Mouse (Mus musculus): ENCODE results near the gene Tsc2. TPM values are rescaled to one million over a fixed set of nuclear protein-coding genes. Genes with fewer than 3 reads are reported as not detected.

The Tsc2 gene
- polyA plus RNA-seq (2014; fragmentation: Illumina TruSeq; extraction: RNeasy Lipid Tissue Mini Kit (QIAGEN cat#74804)): 15.9 TPM

DNA sequence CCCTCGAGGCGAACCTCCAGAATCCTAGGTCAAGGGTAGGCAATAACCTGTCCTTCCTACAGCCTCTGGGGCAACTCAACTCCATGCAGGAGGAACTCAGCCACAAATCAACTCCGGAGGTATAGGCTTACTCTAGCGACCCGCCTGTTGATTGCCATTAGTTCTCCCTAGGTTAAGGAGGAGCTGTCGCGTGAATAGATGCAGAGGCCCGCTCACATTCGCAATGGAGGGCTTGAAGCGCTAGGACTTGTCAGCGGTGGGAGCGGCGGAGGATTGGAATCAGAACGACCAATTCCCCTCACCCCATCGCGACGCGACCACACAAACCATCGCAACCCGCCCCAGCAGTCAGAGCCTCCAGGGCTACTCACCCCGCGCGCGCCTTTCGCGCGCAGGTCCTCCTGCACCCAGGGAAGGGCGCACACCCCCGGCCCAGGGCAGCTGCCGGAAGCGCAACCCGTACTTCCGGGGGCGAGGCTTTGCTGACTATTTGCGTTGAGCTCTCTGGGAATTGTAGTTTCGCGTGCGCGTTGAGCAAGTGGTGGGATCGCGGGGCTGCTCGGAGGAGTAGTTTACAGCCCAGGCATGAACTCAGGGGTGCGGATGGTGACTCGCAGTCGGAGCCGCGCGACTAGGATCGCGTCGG lies at the start of gene Tsc2, which contains the start of gene Nthl1:
Gene Tsc2 (minus strand): TSS at position 464 of the 646 bp plus-strand sequence.
Gene Nthl1 (plus strand): TSS at position 514 of the 646 bp plus-strand sequence.

DNA sequence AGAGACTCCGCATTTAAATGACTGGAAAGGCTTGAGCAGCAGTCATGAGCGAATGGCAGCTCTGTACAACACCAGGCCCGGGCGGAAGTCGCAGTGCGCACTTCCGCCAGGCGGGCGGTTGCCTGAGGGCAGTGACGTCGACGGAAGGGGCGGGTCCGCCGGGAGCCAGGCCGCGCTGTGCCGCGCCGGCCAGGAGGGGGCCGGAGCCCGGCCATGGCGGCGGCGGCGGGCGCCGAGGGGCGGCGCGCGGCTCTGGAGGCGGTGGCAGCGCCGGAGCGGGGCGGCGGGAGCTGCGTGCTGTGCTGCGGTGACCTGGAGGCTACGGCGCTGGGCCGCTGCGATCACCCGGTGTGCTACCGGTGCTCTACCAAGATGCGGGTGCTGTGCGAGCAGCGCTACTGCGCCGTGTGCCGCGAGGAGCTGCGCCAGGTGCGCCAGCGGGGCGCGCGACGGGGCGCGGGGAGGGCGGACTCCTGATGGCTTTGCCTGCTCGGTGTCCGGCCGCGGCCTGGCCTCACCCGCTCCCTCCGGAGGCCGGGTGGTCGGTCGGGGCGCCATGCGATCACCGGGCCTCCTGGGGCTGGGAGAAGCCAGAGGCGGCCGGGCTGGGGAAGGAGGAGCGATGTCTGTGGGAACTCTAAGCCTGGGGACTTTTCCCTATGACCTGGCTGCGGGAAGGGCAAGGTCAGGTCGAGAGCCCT lies 37.3 kb upstream of the Tsc2 start, which contains the start of gene Zfp598:
Gene Zfp598 (plus strand): TSS at position 143 of the 701 bp plus-strand sequence.

DNA sequence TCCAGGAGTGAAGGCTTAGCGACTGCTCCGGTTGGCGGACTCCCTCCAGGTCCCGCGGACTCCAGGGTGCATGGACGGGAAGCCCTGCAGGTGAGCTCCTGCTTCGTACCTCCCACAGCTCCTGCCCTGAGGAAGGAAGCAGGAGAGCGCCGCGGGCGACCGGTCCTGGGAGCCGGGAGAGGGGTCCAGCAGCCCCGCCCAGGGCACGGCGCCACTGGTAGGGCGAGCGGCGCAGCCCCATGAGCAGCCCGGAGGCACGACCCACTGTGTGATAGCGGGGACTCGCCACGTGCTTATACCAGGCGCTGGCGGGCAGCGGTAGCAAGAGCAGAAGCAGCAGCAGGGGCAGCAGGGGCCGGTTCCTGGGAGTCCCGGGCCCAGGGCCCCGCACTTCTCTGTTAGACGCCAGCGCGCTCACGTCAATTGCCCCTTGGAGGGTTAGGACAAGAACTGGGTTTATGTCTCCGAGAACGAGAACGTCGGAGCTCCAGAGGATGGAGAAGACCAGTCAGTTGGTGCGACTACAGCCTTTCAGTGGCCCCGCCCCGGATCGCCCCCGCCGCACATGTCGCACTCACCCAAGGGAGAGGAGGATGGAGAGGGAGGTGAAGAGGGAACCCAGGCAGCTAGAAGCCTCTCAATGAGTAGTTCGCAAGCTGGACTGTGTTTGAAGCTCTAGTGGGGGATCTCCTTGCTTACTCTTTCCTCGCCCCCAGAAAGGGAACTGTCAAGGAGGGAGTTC lies 25.8 kb upstream of the Tsc2 start, which contains the start of gene Npw:
Gene Npw (minus strand): TSS at position 441 of the 742 bp plus-strand sequence.

DNA sequence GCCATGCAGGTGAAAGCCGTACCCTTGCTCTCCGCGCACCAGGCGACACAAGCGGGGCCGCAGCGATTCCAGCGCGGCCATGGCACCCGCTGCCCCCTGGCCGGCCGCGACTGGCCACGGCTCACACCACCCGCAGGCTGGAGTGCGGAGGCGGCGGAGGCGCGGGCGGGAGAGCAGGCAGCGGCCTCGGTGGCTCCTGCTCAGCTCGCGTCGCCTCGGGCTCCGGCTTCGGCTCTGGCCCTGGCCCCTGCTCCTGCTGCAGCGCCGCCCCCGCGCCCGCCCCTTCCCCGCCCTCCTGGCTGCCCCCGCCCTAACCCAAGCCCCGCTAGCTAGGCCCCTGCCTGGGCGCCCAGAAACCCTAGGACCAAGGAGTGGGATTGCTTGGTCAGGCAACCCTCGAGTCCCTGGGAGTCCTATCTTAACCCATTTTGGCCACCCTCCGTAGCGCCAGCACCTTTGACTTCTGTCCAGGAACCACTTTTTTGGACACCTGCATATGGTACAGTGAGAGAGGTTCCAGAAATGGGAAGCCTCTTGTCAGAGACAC lies 17.7 kb upstream of the Tsc2 start, which contains the start of gene Slc9a3r2:
Gene Slc9a3r2 (minus strand): TSS at position 258 of the 547 bp plus-strand sequence.

DNA sequence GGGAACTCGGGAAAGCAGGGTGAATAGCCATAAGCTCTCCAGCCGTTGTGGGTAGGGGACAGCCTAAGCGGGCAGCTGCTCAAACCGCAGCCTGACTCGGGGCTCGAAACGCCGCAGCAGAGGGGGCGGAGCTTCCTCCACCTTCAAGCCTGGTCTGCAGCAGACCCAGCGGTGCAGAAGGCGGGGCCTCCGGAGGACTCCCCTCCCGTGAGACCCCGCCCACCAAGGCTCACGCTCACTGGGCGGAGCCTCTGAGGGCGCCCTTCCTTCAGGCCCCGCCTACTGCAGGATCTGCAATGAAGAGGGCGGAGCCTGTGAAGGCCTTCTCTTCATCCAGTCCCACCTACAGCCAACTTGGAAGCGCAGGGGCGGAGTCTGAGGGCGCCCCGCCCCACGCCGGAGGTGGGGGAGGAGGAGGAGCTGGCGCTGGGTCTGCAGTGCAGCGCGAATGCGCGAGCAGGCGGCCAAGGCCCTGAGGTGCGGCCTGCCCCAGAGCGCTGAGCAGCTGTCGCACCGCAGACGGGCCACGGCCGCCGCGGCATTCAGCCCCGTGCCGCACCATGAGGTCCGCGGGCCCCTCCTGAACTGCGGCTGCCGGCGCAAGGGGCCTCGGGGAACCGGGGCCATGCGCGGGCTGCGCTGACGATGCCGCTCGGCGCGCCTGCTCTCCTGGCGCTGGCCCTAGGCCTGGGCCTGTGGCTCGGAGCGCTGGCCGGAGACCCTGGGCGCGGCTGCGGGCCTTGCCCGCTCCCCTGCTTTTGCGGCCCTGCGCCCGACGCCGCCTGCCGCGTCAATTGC lies 82.6 kb downstream of the Tsc2 start, which contains the start of gene Pkd1:
Gene Pkd1 (plus strand): TSS at position 217 of the 798 bp plus-strand sequence.

Other genes starting within 250 kb of the Tsc2 start
- gene Rnps1, start 218.1 kb downstream of the Tsc2 start, polyA plus RNA-seq (2014; fragmentation: Illumina TruSeq; extraction: RNeasy Lipid Tissue Mini Kit (QIAGEN cat#74804)): 81.8 TPM
- gene Eci1, start 206.0 kb downstream of the Tsc2 start, polyA plus RNA-seq (2014; fragmentation: Illumina TruSeq; extraction: RNeasy Lipid Tissue Mini Kit (QIAGEN cat#74804)): 15.1 TPM
- not detected for gene Dnase1l2, start 189.5 kb downstream of the Tsc2 start, polyA plus RNA-seq (2014; fragmentation: Illumina TruSeq; extraction: RNeasy Lipid Tissue Mini Kit (QIAGEN cat#74804))
- gene E4f1, start 162.3 kb downstream of the Tsc2 start, polyA plus RNA-seq (2014; fragmentation: Illumina TruSeq; extraction: RNeasy Lipid Tissue Mini Kit (QIAGEN cat#74804)): 0.46 TPM
- gene Pgp, start 162.2 kb downstream of the Tsc2 start, polyA plus RNA-seq (2014; fragmentation: Illumina TruSeq; extraction: RNeasy Lipid Tissue Mini Kit (QIAGEN cat#74804)): 29.5 TPM
- gene Bricd5, start 158.7 kb downstream of the Tsc2 start, polyA plus RNA-seq (2014; fragmentation: Illumina TruSeq; extraction: RNeasy Lipid Tissue Mini Kit (QIAGEN cat#74804)): not detected
- gene Mlst8, start 153.6 kb downstream of the Tsc2 start, polyA plus RNA-seq (2014; fragmentation: Illumina TruSeq; extraction: RNeasy Lipid Tissue Mini Kit (QIAGEN cat#74804)): 5.6 TPM
- gene Caskin1, start 144.0 kb downstream of the Tsc2 start, polyA plus RNA-seq (2014; fragmentation: Illumina TruSeq; extraction: RNeasy Lipid Tissue Mini Kit (QIAGEN cat#74804)): 0.80 TPM
- 5.3 TPM for gene Traf7, start 104.7 kb downstream of the Tsc2 start, polyA plus RNA-seq (2014; fragmentation: Illumina TruSeq; extraction: RNeasy Lipid Tissue Mini Kit (QIAGEN cat#74804))
- not detected for gene Rab26, start 98.4 kb downstream of the Tsc2 start, polyA plus RNA-seq (2014; fragmentation: Illumina TruSeq; extraction: RNeasy Lipid Tissue Mini Kit (QIAGEN cat#74804))
- 6.3 TPM for gene Pkd1, start 82.8 kb downstream of the Tsc2 start, polyA plus RNA-seq (2014; fragmentation: Illumina TruSeq; extraction: RNeasy Lipid Tissue Mini Kit (QIAGEN cat#74804))
- 0.34 TPM for gene Nthl1, start 50 bp upstream of the Tsc2 start, polyA plus RNA-seq (2014; fragmentation: Illumina TruSeq; extraction: RNeasy Lipid Tissue Mini Kit (QIAGEN cat#74804))
- gene Slc9a3r2, start 17.7 kb upstream of the Tsc2 start, polyA plus RNA-seq (2014; fragmentation: Illumina TruSeq; extraction: RNeasy Lipid Tissue Mini Kit (QIAGEN cat#74804)): 11.8 TPM
- not detected for gene Npw, start 25.8 kb upstream of the Tsc2 start, polyA plus RNA-seq (2014; fragmentation: Illumina TruSeq; extraction: RNeasy Lipid Tissue Mini Kit (QIAGEN cat#74804))
- gene Zfp598, start 37.1 kb upstream of the Tsc2 start, polyA plus RNA-seq (2014; fragmentation: Illumina TruSeq; extraction: RNeasy Lipid Tissue Mini Kit (QIAGEN cat#74804)): 0.68 TPM
- 0.83 TPM for gene Syngr3, start 57.3 kb upstream of the Tsc2 start, polyA plus RNA-seq (2014; fragmentation: Illumina TruSeq; extraction: RNeasy Lipid Tissue Mini Kit (QIAGEN cat#74804))
- 10.4 TPM for gene Gfer, start 63.5 kb upstream of the Tsc2 start, polyA plus RNA-seq (2014; fragmentation: Illumina TruSeq; extraction: RNeasy Lipid Tissue Mini Kit (QIAGEN cat#74804))
- gene Noxo1, start 63.6 kb upstream of the Tsc2 start, polyA plus RNA-seq (2014; fragmentation: Illumina TruSeq; extraction: RNeasy Lipid Tissue Mini Kit (QIAGEN cat#74804)): 1.1 TPM
- gene Tbl3, start 75.0 kb upstream of the Tsc2 start, polyA plus RNA-seq (2014; fragmentation: Illumina TruSeq; extraction: RNeasy Lipid Tissue Mini Kit (QIAGEN cat#74804)): 0.31 TPM
- not detected for gene Rnf151, start 85.4 kb upstream of the Tsc2 start, polyA plus RNA-seq (2014; fragmentation: Illumina TruSeq; extraction: RNeasy Lipid Tissue Mini Kit (QIAGEN cat#74804))
- 771 TPM for gene Rps2, start 85.5 kb upstream of the Tsc2 start, polyA plus RNA-seq (2014; fragmentation: Illumina TruSeq; extraction: RNeasy Lipid Tissue Mini Kit (QIAGEN cat#74804))
- gene Ndufb10, start 91.8 kb upstream of the Tsc2 start, polyA plus RNA-seq (2014; fragmentation: Illumina TruSeq; extraction: RNeasy Lipid Tissue Mini Kit (QIAGEN cat#74804)): 52.5 TPM
- gene Rpl3l, start 95.2 kb upstream of the Tsc2 start, polyA plus RNA-seq (2014; fragmentation: Illumina TruSeq; extraction: RNeasy Lipid Tissue Mini Kit (QIAGEN cat#74804)): not detected
- 1.2 TPM for gene Msrb1, start 104.0 kb upstream of the Tsc2 start, polyA plus RNA-seq (2014; fragmentation: Illumina TruSeq; extraction: RNeasy Lipid Tissue Mini Kit (QIAGEN cat#74804))
- not detected for gene Hs3st6, start 120.4 kb upstream of the Tsc2 start, polyA plus RNA-seq (2014; fragmentation: Illumina TruSeq; extraction: RNeasy Lipid Tissue Mini Kit (QIAGEN cat#74804))
- 0.74 TPM for gene Meiob, start 171.7 kb upstream of the Tsc2 start, polyA plus RNA-seq (2014; fragmentation: Illumina TruSeq; extraction: RNeasy Lipid Tissue Mini Kit (QIAGEN cat#74804))
- gene Hagh, start 207.5 kb upstream of the Tsc2 start, polyA plus RNA-seq (2014; fragmentation: Illumina TruSeq; extraction: RNeasy Lipid Tissue Mini Kit (QIAGEN cat#74804)): 2.5 TPM
- 54.8 TPM for gene Fahd1, start 217.7 kb upstream of the Tsc2 start, polyA plus RNA-seq (2014; fragmentation: Illumina TruSeq; extraction: RNeasy Lipid Tissue Mini Kit (QIAGEN cat#74804))
- gene Igfals, start 233.4 kb upstream of the Tsc2 start, polyA plus RNA-seq (2014; fragmentation: Illumina TruSeq; extraction: RNeasy Lipid Tissue Mini Kit (QIAGEN cat#74804)): not detected

Measured in ovary, adult 10 weeks (tissue).